ENCODE assay signal across 25 mouse cellular contexts in genomic region chr17:31351984-31352383, GRCm38 (mm10). TPM values are rescaled to one million over a fixed set of nuclear protein-coding genes. Genes with fewer than 3 reads are reported as not detected.
DNase-seq lines count a peak whose midpoint lies in the region; ATAC-seq and TF ChIP-seq lines count a peak whose summit lies in the region.
"Had no signal": no experiment of that assay in that cellular context is flagged by ENCODE, and none has a peak within 500 bp of the region (broad histone marks: within the 10 kb centered on the region; RNA-seq: fewer than 3 reads in every experiment).

No protein-coding gene starts in this region.

- H3K27me3 ChIP-seq in embryonic facial prominence, embryonic 13.5 days: no peaks in the 10 kb centered on the region
- H3K27me3 ChIP-seq in embryonic facial prominence, embryonic 10.5 days (replicated peaks; ENCODE audit: low read depth, poor library complexity, severe bottlenecking): no peaks in the 10 kb centered on the region
- no peaks in the 10 kb centered on the region for H3K27me3 ChIP-seq in lung, embryonic 16.5 days (ENCODE audit: control insufficient read depth, insufficient read depth, low read depth, low read length)
- H3K27me3 ChIP-seq in stomach, postnatal 0 days (ENCODE audit: control insufficient read depth, insufficient read depth, low read length): no peaks in the 10 kb centered on the region
- no peaks in the 10 kb centered on the region for H3K27me3 ChIP-seq in liver, embryonic 11.5 days (replicated peaks; ENCODE audit: control insufficient read depth, insufficient read depth, low read length)
- H3K27me3 ChIP-seq: embryonic facial prominence, embryonic 15.5 days; heart, embryonic 13.5 days; hindbrain, embryonic 13.5 days had no signal

- H3K9me3 ChIP-seq in embryonic facial prominence, embryonic 13.5 days: no peaks in the 10 kb centered on the region
- no peaks in the 10 kb centered on the region for H3K9me3 ChIP-seq in embryonic facial prominence, embryonic 10.5 days
- no peaks in the 10 kb centered on the region for H3K9me3 ChIP-seq in lung, embryonic 16.5 days (ENCODE audit: control insufficient read depth, low read length)
- H3K9me3 ChIP-seq in stomach, postnatal 0 days (ENCODE audit: control insufficient read depth, low read length): no peaks in the 10 kb centered on the region
- H3K9me3 ChIP-seq in liver, embryonic 11.5 days (ENCODE audit: control insufficient read depth, low read length): no peaks in the 10 kb centered on the region
- H3K9me3 ChIP-seq: embryonic facial prominence, embryonic 15.5 days; heart, embryonic 13.5 days; hindbrain, embryonic 13.5 days had no signal

- H3K4me3 ChIP-seq in embryonic facial prominence, embryonic 13.5 days: no peak overlapping the region
- H3K4me3 ChIP-seq in embryonic facial prominence, embryonic 10.5 days: no peak overlapping the region
- no peak overlapping the region for H3K4me3 ChIP-seq in lung, embryonic 16.5 days (ENCODE audit: low read length)
- no peak overlapping the region for H3K4me3 ChIP-seq in stomach, postnatal 0 days (ENCODE audit: low read depth, low read length)
- no peak overlapping the region for H3K4me3 ChIP-seq in liver, embryonic 11.5 days (ENCODE audit: low read depth, low read length)
- H3K4me3 ChIP-seq: embryonic facial prominence, embryonic 15.5 days; erythroblast, embryonic 14.5 days; heart, embryonic 13.5 days; hindbrain, embryonic 13.5 days had no signal

- peaks cover 15% of the 10 kb centered on the region; the same call in 1 of the 2 replicates for H3K4me1 ChIP-seq in embryonic facial prominence, embryonic 13.5 days
- peaks cover 24% of the 10 kb centered on the region for H3K4me1 ChIP-seq in embryonic facial prominence, embryonic 10.5 days
- H3K4me1 ChIP-seq in lung, embryonic 16.5 days (replicated peaks; ENCODE audit: control insufficient read depth, insufficient read depth, low read length): no peaks in the 10 kb centered on the region
- no peaks in the 10 kb centered on the region for H3K4me1 ChIP-seq in stomach, postnatal 0 days (replicated peaks; ENCODE audit: control insufficient read depth, insufficient read depth)
- peaks cover 7% of the 10 kb centered on the region; the same call in 1 of the 2 replicates for H3K4me1 ChIP-seq in liver, embryonic 11.5 days (replicated peaks; ENCODE audit: control insufficient read depth, insufficient read depth, low read length)
- H3K4me1 ChIP-seq: embryonic facial prominence, embryonic 15.5 days; heart, embryonic 13.5 days had no signal

- 0 out of 2 replicates have a peak, but pooled peaks have one; percentile 35 for ATAC-seq in embryonic facial prominence, embryonic 13.5 days (ENCODE audit: insufficient number of reproducible peaks, insufficient read depth, low FRiP score, low TSS enrichment, low read depth)
- ATAC-seq in lung, embryonic 16.5 days (ENCODE audit: low read depth): 0 out of 2 replicates have a peak, but pooled peaks have one; percentile 10
- no peak for ATAC-seq in stomach, postnatal 0 days (ENCODE audit: low FRiP score, low TSS enrichment)
- no peak for ATAC-seq in liver, embryonic 11.5 days (replicated peaks; ENCODE audit: low FRiP score)
- ATAC-seq: CD4-positive, CD25-positive, alpha-beta regulatory T cell, adult 4 months; forebrain, embryonic 14.5 days; hindbrain, postnatal 0 days had no signal

- H3K9ac ChIP-seq in embryonic facial prominence, embryonic 13.5 days: no peak overlapping the region
- H3K9ac ChIP-seq in lung, embryonic 16.5 days (ENCODE audit: low read length): no peak overlapping the region
- H3K9ac ChIP-seq in stomach, postnatal 0 days (ENCODE audit: low read length): no peak overlapping the region
- H3K9ac ChIP-seq in liver, embryonic 11.5 days (ENCODE audit: low read depth, low read length): no peak overlapping the region
- H3K9ac ChIP-seq: embryonic facial prominence, embryonic 15.5 days; heart, embryonic 13.5 days; hindbrain, embryonic 13.5 days had no signal

- H3K36me3 ChIP-seq in embryonic facial prominence, embryonic 13.5 days: no peaks in the 10 kb centered on the region
- no peaks in the 10 kb centered on the region for H3K36me3 ChIP-seq in embryonic facial prominence, embryonic 10.5 days (replicated peaks)
- H3K36me3 ChIP-seq in lung, embryonic 16.5 days (ENCODE audit: control insufficient read depth, insufficient read depth, low read length): no peaks in the 10 kb centered on the region
- no peaks in the 10 kb centered on the region for H3K36me3 ChIP-seq in stomach, postnatal 0 days (ENCODE audit: control insufficient read depth, insufficient read depth, low read length)
- no peaks in the 10 kb centered on the region for H3K36me3 ChIP-seq in liver, embryonic 11.5 days (ENCODE audit: control insufficient read depth, insufficient read depth, low read length)
- H3K36me3 ChIP-seq: embryonic facial prominence, embryonic 15.5 days; G1E; heart, embryonic 13.5 days had no signal

- no peak for DNase-seq in embryonic facial prominence, embryonic 10.5 days (ENCODE audit: low spot score)
- DNase-seq in lung, postnatal 14 days: no peak
- DNase-seq in retina, postnatal 1 day: peak; percentile 27
- DNase-seq in retina, embryonic 14.5 days (ENCODE audit: low spot score): no peak
- peak; percentile 29 for DNase-seq in stomach, postnatal 0 days (ENCODE audit: low spot score)
- DNase-seq in liver, embryonic 11.5 days (ENCODE audit: low spot score): no peak
- DNase-seq: adrenal gland, adult 8-10 months; adrenal gland, postnatal 36 days; B cell, adult 2 months; cerebellum, adult 11-12 months; cerebellum, adult 9-10 months; cerebellum, postnatal 25 days; gastrocnemius, postnatal 36 days; heart, adult 11 months; heart, postnatal 36 days had no signal

- no peak overlapping the region for H3K4me2 ChIP-seq in embryonic facial prominence, embryonic 13.5 days
- H3K4me2 ChIP-seq in lung, embryonic 16.5 days (ENCODE audit: low read depth, low read length): no peak overlapping the region
- no peak overlapping the region for H3K4me2 ChIP-seq in stomach, postnatal 0 days (replicated peaks; ENCODE audit: low read depth)
- no peak overlapping the region for H3K4me2 ChIP-seq in liver, embryonic 11.5 days
- H3K4me2 ChIP-seq: embryonic facial prominence, embryonic 15.5 days; heart, embryonic 13.5 days; hindbrain, embryonic 13.5 days had no signal

- H3K27ac ChIP-seq in embryonic facial prominence, embryonic 13.5 days: no peak overlapping the region
- no peak overlapping the region for H3K27ac ChIP-seq in embryonic facial prominence, embryonic 10.5 days (replicated peaks)
- H3K27ac ChIP-seq in lung, embryonic 16.5 days (ENCODE audit: low read length): no peak overlapping the region
- H3K27ac ChIP-seq in stomach, postnatal 0 days (replicated peaks): no peak overlapping the region
- no peak overlapping the region for H3K27ac ChIP-seq in liver, embryonic 11.5 days (ENCODE audit: low read depth, low read length)
- H3K27ac ChIP-seq: embryonic facial prominence, embryonic 15.5 days; heart, embryonic 13.5 days; hindbrain, embryonic 13.5 days; hindbrain, postnatal 0 days had no signal

- TF ChIP-seq EP300 in stomach, postnatal 0 days (optimal IDR thresholded peaks at IDR 0.05): no peak

- no peak for TF ChIP-seq CTCF in stomach, postnatal 0 days (IDR thresholded peaks at IDR 0.05; ENCODE audit: low read depth)

- 55% methylated on average over 8 of the region's 8 CpGs for WGBS in embryonic facial prominence, embryonic 13.5 days
- WGBS in embryonic facial prominence, embryonic 10.5 days: 49% methylated on average over 8 of the region's 8 CpGs
- 60% methylated on average over 8 of the region's 8 CpGs for WGBS in lung, embryonic 16.5 days
- WGBS in stomach, postnatal 0 days: 48% methylated on average over 8 of the region's 8 CpGs
- 79% methylated on average over 8 of the region's 8 CpGs for WGBS in liver, embryonic 11.5 days

RNA-seq across cellular contexts. Expression of gene Pde9a, which starts 34.0 kb away (rescaled TPM):
- polyA plus RNA-seq in embryonic facial prominence, embryonic 13.5 days (2015; fragmentation: Nextera tagmentation; extraction: Ambion mirVana): 21.9 and 25.1 TPM in 2 replicates
- 16.9 and 18.9 TPM in 2 replicates for polyA plus RNA-seq in embryonic facial prominence, embryonic 10.5 days (2016; fragmentation: Nextera tagmentation; extraction: Ambion mirVana)
- polyA plus RNA-seq in lung, embryonic 16.5 days (2015; fragmentation: Nextera tagmentation; extraction: Ambion mirVana): 29.5 and 31.5 TPM in 2 replicates
- polyA plus RNA-seq in stomach, postnatal 0 days (2015; fragmentation: Nextera tagmentation; extraction: Ambion mirVana): 11.6 and 12.1 TPM in 2 replicates
- 10.4 and 11.5 TPM in 2 replicates for polyA plus RNA-seq in liver, embryonic 11.5 days (2014; fragmentation: Nextera tagmentation; extraction: Ambion mirVana)
- polyA plus RNA-seq: CD4-positive, CD25-positive, alpha-beta regulatory T cell, adult 4 months; erythroblast, embryonic 14.5 days; G1E had no signal

Comparison
In these comparisons a context has a peak if more than half of its experiments do, and no peak if none do; other contexts are left out.
1. DNase-seq: peak in retina, postnatal 1 day (single experiment) and stomach, postnatal 0 days (single experiment); none in embryonic facial prominence, embryonic 10.5 days (single experiment), lung, postnatal 14 days (single experiment), retina, embryonic 14.5 days (single experiment) and liver, embryonic 11.5 days (single experiment).
2. ATAC-seq: peak in embryonic facial prominence, embryonic 13.5 days (single experiment) and lung, embryonic 16.5 days (single experiment); none in stomach, postnatal 0 days (single experiment) and liver, embryonic 11.5 days (single experiment).